Mouse (Mus musculus) midbrain, postnatal 0 days (tissue): ENCODE measurements at regions not wholly inside any gene's neighbourhood (a gene's known extent, or its start where the extent isn't known, plus 50 kb on each side); places are given as distances from the start of the nearest gene placed in this dataset.

Experiments used
- ATAC-seq: fragments of 200-750 bp; cut with Nextera tagmentation; 2 replicates; pipeline ENCODE4 v1.8.0; 2017; ENCODE audit warnings: moderate number of reproducible peaks, mild to moderate bottlenecking, moderate TSS enrichment, moderate library complexity; ENCODE audit not compliant: low FRiP score
- DNase-seq: peaks from one replicate; pipeline ENCODE4 v3.0.0-alpha.2; 2015; ENCODE audit warnings: low spot score
- H3K27ac ChIP-seq: fragments of 300-500 bp; sonication (generic); 2 replicates; pipeline ENCODE4 v1.5.1; 2014; ENCODE audit warnings: low read depth, mild to moderate bottlenecking, low read length, mixed read lengths
- H3K27me3 ChIP-seq: fragments of 300-500 bp; sonication (generic); 2 replicates; pipeline ENCODE4 v1.6.1; 2014; ENCODE audit warnings: low read length, control low read depth, mixed read lengths; ENCODE audit not compliant: insufficient read depth
- H3K36me3 ChIP-seq: fragments of 300-500 bp; sonication (generic); 2 replicates; pipeline ENCODE4 v1.6.1; 2014; ENCODE audit warnings: low read length, control low read depth, mixed read lengths; ENCODE audit not compliant: insufficient read depth
- H3K4me1 ChIP-seq: fragments of 300-500 bp; sonication (generic); 2 replicates; pipeline ENCODE4 v1.6.1; 2014; ENCODE audit warnings: mild to moderate bottlenecking, control low read depth, antibody characterized with exemption, low read length, mixed read lengths; ENCODE audit not compliant: insufficient read depth
- H3K4me2 ChIP-seq: fragments of 300-500 bp; sonication (generic); 2 replicates; pipeline ENCODE4 v1.6.1; 2014; ENCODE audit warnings: low read depth, mild to moderate bottlenecking, low read length, mixed read lengths; ENCODE audit not compliant: poor library complexity, severe bottlenecking
- H3K4me3 ChIP-seq: fragments of 300-500 bp; sonication (generic); 2 replicates; pipeline ENCODE4 v1.5.1; 2014; ENCODE audit warnings: low read depth, mild to moderate bottlenecking, low read length, moderate library complexity
- H3K9ac ChIP-seq: fragments of 300-500 bp; sonication (generic); replicated peaks from 2 replicates; pipeline ENCODE4 v1.6.1; 2014; ENCODE audit warnings: mild to moderate bottlenecking, low read length, moderate library complexity, mixed read lengths; ENCODE audit not compliant: poor library complexity, severe bottlenecking
- H3K9me3 ChIP-seq: fragments of 300-500 bp; sonication (generic); 2 replicates; pipeline ENCODE4 v1.6.1; 2016; ENCODE audit warnings: low read length, control low read depth
- CTCF ChIP-seq: IDR thresholded peaks from 2 replicates; pipeline ENCODE4 v1.5.1; 2016; ENCODE audit warnings: antibody characterized with exemption, mild to moderate bottlenecking
- WGBS: fragments of 180-500 bp; shearing (Covaris S2); extraction: QIAGEN DNeasy Blood & Tissue Kit; methylation state at CpG from one replicate; pipeline ENCODE4 v1.1.7; 2014; 5-methylcytosine and 5-hydroxymethylcytosine counted together

GRCm38 (mm10) chr3:81379362-81379761 lies 343.1 kb downstream of the Pdgfc start:
- H3K4me3 ChIP-seq = no peak overlapping the region
- H3K36me3 ChIP-seq = no peaks in the 10 kb centered on the region
- no peaks in the 10 kb centered on the region for H3K27me3 ChIP-seq
- no peak overlapping the region for H3K9ac ChIP-seq
- H3K9me3 ChIP-seq = no peaks in the 10 kb centered on the region
- no peaks in the 10 kb centered on the region for H3K4me1 ChIP-seq
- DNase-seq (no peak), ATAC-seq (no peak)
- no peak for TF ChIP-seq CTCF
- 75% methylated on average over 1 of the region's 1 CpGs for WGBS
- H3K4me2 ChIP-seq = no peak overlapping the region
- H3K27ac ChIP-seq = no peak overlapping the region

- Histone ChIP-seq H3K9ac (no peak overlapping the region), H3K4me2 (no peak overlapping the region), H3K27ac (no peak overlapping the region), H3K9me3 (no peaks in the 10 kb centered on the region), H3K36me3 (no peaks in the 10 kb centered on the region), H3K27me3 (no peaks in the 10 kb centered on the region), H3K4me3 (no peak overlapping the region), H3K4me1 (no peaks in the 10 kb centered on the region)
- ATAC-seq = no peak
- WGBS = 88% methylated on average over 14 of the region's 14 CpGs
- DNase-seq = no peak
- TF ChIP-seq CTCF = no peak
These were observed 350.7 kb downstream of the Pdgfc start for GRCm38 (mm10) chr3:81386931-81387330.

DNA sequence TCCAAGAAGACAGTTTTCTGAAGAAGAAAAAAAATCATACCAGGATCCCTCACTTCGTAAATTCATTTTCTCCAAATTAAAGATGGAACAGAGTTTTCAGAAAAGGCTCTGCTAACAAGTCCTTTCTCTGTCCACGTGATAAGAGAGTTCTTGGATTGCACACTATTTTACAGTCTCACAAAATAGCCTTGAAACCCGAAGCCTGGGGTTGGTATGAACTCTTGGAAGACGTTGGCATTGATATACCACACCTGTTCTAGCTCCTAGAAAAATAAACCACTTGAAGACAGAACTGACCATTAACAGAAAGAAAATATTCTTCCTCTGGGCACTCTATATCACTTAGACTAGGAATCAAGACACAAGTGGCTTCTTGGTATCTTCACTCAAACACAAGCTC lies 351.4 kb downstream of the Pdgfc start:
- no peak overlapping the region for H3K4me2 ChIP-seq
- H3K9ac ChIP-seq = no peak overlapping the region
- 83% methylated on average over 4 of the region's 4 CpGs for WGBS
- ATAC-seq (no peak), DNase-seq (no peak)
- no peaks in the 10 kb centered on the region for H3K4me1 ChIP-seq
- no peaks in the 10 kb centered on the region for H3K27me3 ChIP-seq
- H3K4me3 ChIP-seq = no peak overlapping the region
- H3K9me3 ChIP-seq = no peaks in the 10 kb centered on the region
- H3K36me3 ChIP-seq = no peaks in the 10 kb centered on the region
- H3K27ac ChIP-seq = no peak overlapping the region
- no peak for TF ChIP-seq CTCF

- Histone ChIP-seq H3K27ac (no peak overlapping the region), H3K9me3 (no peaks in the 10 kb centered on the region), H3K27me3 (no peaks in the 10 kb centered on the region), H3K36me3 (no peaks in the 10 kb centered on the region), H3K4me3 (no peak overlapping the region), H3K4me2 (no peak overlapping the region), H3K9ac (no peak overlapping the region), H3K4me1 (no peaks in the 10 kb centered on the region)
- no peak for TF ChIP-seq CTCF
- DNase-seq (no peak), ATAC-seq (no peak)
- 45% methylated on average over 1 of the region's 1 CpGs for WGBS
These were observed 361.0 kb downstream of the Pdgfc start for GRCm38 (mm10) chr3:81397212-81397611.

GRCm38 (mm10) chr3:81401028-81401427 lies 364.8 kb downstream of the Pdgfc start:
- no peaks in the 10 kb centered on the region for H3K9me3 ChIP-seq
- H3K27ac ChIP-seq = no peak overlapping the region
- 95% methylated on average over 1 of the region's 1 CpGs for WGBS
- H3K27me3 ChIP-seq = no peaks in the 10 kb centered on the region
- DNase-seq (no peak), ATAC-seq (no peak)
- no peaks in the 10 kb centered on the region for H3K36me3 ChIP-seq
- no peak overlapping the region for H3K4me2 ChIP-seq
- no peak overlapping the region for H3K4me3 ChIP-seq
- TF ChIP-seq CTCF = no peak
- H3K4me1 ChIP-seq = no peaks in the 10 kb centered on the region
- no peak overlapping the region for H3K9ac ChIP-seq

DNA sequence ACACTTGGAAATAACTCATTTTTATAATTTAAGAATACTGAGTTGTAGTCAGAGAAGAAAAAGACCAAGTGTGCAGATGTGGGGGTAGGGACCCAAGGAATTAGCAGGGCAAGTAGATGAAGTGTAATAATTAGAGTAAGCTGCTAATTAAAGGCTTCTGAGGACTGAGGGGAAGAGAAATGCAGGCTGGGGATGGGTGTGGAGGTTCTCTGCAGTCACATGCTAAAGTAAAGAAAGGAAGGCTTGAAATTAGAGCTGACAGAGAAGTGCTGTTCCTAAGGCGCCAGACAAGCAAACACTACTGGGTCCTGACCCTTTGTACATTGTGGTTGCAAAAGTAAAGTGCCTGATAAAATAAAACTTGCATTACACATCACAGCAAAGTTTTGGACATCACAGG lies 372.7 kb downstream of the Pdgfc start:
- Histone ChIP-seq H3K9ac (no peak overlapping the region), H3K4me1 (no peaks in the 10 kb centered on the region), H3K27ac (no peak overlapping the region), H3K4me2 (no peak overlapping the region), H3K27me3 (no peaks in the 10 kb centered on the region), H3K9me3 (no peaks in the 10 kb centered on the region), H3K4me3 (no peak overlapping the region), H3K36me3 (no peaks in the 10 kb centered on the region)
- TF ChIP-seq CTCF = no peak
- ATAC-seq (no peak), DNase-seq (no peak)
- WGBS = 61% methylated on average over 1 of the region's 1 CpGs

DNA sequence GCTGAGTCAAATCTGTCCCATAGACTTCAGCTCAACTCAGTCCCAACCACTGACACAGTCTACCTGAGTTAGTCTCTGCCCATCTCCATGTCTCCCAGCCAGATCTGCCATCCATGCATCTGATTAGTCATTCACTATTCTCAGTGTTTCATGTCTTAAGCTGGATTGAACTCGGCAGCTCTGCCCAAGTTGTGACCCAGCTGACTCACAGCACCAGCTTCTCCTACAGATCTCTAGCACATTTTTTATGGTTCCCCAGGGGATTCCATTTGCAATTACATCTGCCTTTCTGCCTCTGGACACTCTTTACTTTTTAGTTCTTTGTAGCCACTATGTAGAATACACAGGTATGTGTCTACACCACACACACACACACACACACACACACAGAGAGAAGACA lies 385.7 kb downstream of the Pdgfc start:
- Histone ChIP-seq H3K27me3 (no peaks in the 10 kb centered on the region), H3K9me3 (no peaks in the 10 kb centered on the region), H3K27ac (no peak overlapping the region), H3K4me1 (no peaks in the 10 kb centered on the region), H3K9ac (no peak overlapping the region), H3K4me2 (no peak overlapping the region), H3K4me3 (no peak overlapping the region), H3K36me3 (no peaks in the 10 kb centered on the region)
- TF ChIP-seq CTCF = no peak
- WGBS = 36% methylated on average over 1 of the region's 1 CpGs
- ATAC-seq = no peak
- DNase-seq = no peak
